Mouse (Mus musculus) cerebellum, postnatal 36 days (tissue): ENCODE data around the gene Ang.

Source experiments
- DNase-seq, 2 experiments: peaks; one replicate each; pipeline ENCODE4 v3.0.0; 2021 to 2022; ENCODE audit warnings: mixed read lengths in 2 of 2

Ang gene

GRCm38 (mm10) chr14:51129624-51129975 lies 38.6 kb downstream of the Ang start:
- DNase-seq = no peak

GRCm38 (mm10) chr14:51130315-51130940 lies 39.5 kb downstream of the Ang start:
- DNase-seq = no peak

- DNase-seq = no peak
Measured at GRCm38 (mm10) chr14:51131086-51131815, 40.3 kb downstream of the Ang start.

DNA sequence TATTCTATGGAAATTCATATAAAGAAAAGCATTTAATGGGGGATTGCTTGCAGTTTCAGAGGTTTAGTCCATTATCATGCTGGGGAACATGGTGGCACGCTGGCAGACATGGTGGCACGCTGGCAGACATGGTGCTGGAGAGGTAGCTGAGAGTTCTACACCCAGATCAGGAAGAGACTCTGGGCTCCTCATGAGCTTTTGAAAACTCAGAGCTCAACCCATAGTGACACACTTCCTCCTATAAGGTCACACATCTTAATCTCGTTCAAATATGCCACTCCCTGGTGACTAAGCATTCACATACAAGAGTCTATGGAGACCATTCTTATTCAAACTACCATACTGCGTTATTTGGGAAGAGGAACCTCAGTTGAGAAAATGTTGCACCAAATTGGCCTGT lies 41.4 kb downstream of the Ang start:
- DNase-seq = no peak

GRCm38 (mm10) chr14:51140342-51140741 lies 49.4 kb downstream of the Ang start:
- DNase-seq = no peak

GRCm38 (mm10) chr14:51142119-51142518 lies 51.2 kb downstream of the Ang start:
- DNase-seq = no peak

DNA sequence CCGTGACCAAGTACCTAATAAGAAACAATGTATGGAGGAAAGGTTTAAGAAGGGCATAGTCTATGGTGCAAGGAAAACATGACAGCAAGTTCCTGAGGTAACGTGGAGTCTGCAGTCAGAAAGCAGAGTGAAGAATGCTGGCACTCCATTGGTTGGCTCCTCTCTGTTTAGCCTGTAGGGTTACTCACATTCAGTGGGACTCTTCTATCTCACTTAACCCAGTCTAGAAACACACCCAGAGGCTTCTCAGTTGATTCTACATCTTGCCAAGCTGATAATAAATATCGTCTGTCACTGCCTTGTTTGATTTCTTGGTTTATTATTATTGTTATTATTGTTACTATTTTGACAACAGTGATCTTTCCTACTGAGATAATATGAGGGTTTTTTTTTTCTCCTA lies 51.6 kb downstream of the Ang start:
- no peak for DNase-seq

DNA sequence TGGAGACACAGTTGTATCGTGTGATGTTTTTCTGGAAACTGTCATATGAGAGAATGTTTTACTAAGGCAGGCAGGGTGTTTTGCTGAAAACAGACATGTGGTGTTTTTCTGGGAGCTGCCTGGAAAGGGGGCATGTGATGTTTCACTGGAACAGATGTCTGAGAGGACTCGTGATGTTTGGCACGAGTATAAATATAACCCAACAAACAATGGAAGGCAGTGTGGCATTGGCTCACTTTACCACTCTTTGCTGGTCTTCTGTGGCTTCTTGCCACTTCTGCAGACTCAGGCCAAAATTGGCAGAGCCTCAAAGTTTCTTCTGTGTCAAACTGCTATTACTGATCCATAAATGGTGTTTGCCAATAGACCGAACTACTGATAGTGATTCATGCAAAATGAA lies 52.3 kb downstream of the Ang start:
- DNase-seq = no peak

GRCm38 (mm10) chr14:51143937-51144336 lies 53.0 kb downstream of the Ang start:
- no peak for DNase-seq

DNA sequence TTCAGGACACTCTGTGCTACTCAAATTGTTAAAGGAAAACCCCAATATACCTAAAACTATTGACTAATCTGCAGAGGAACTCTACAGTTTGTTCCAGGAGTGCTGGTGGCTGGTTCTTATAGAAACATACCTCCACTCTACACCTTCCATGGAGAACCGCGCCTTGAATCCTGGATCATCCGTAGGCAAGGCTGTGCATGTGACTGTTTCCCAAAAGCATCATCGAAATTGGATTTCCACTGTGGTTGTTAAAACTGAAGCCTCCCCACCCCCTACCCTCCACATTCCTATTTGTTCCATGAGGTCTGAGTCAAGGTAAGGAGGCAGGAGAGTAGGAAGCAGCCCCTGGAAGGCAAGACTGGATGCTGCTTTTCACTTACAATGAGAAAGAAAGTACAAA lies 53.5 kb downstream of the Ang start:
- no peak for DNase-seq

DNA sequence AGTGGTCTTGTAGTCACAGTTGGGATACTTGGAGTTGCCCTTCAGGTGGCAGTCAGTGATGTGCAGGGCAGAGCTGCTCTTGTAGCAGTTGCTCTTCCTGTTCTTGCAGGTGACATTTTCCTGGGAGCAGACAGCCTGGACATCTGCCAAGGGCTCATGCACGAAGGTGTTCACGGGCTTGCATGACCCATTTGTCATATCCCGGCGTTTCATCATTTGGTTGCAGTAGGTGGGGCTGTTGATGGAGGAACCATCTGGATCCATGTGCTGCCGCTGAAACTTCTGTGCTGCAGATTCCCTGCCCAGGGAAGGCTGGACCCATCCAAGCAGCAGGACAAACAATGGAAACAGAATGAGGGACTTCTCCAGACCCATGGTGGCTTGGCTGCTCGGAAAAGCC lies 54.6 kb downstream of the Ang start:
- peak; percentile 19 to 25 for DNase-seq

GRCm38 (mm10) chr14:51146685-51147084 lies 55.7 kb downstream of the Ang start, which contains the start of gene Rnase1:
Rnase1 (minus strand) TSS chr14:51146785.
- DNase-seq = no peak

- DNase-seq = no peak
Measured at GRCm38 (mm10) chr14:51148006-51148405, 57.1 kb downstream of the Ang start.

- DNase-seq = no peak
Measured at GRCm38 (mm10) chr14:51149164-51149563, 58.2 kb downstream of the Ang start.

- no peak for DNase-seq
Measured at GRCm38 (mm10) chr14:51150206-51150831, 59.4 kb downstream of the Ang start.
